In genomic region chr2:120731167-120731862, GRCm38 (mm10) we compare ENCODE assay signal across 8 mouse cellular contexts.
DNase-seq lines count a peak whose midpoint lies in the region; ATAC-seq lines count a peak whose summit lies in the region.

No protein-coding gene starts in this region.

- no peaks in the 10 kb centered on the region for H3K9me3 ChIP-seq in hindbrain, embryonic 13.5 days

- H3K27me3 ChIP-seq in hindbrain, embryonic 13.5 days: no peaks in the 10 kb centered on the region

- H3K4me3 ChIP-seq in hindbrain, embryonic 13.5 days: peak overlapping the region; percentile 93

- H3K27ac ChIP-seq in hindbrain, embryonic 13.5 days: peak overlapping the region; percentile 91

- peak; percentile 97 for DNase-seq in Muller cell, postnatal 12 days (ENCODE audit: inconsistent ontology term)
- peak; percentile 92 for DNase-seq in cerebellum, adult 9-11 months
- peak; percentile 76 to 88 for DNase-seq in frontal cortex, postnatal 10 days (ENCODE audit: low spot score in 2 of 2)
- DNase-seq in layer of hippocampus, postnatal 25 days (ENCODE audit: extremely low spot score in 1 of 2, low spot score in 1 of 2): peak; percentile 78 to 80
- DNase-seq in lung, postnatal 25 days (ENCODE audit: low spot score): peak; percentile 93
- peak; percentile 96 for DNase-seq in retina, embryonic 14.5 days (ENCODE audit: low spot score)
- peak; percentile 96 for DNase-seq in thymus, postnatal 4 days

- peaks cover 22% of the 10 kb centered on the region for H3K36me3 ChIP-seq in hindbrain, embryonic 13.5 days

- peaks cover 40% of the 10 kb centered on the region for H3K4me1 ChIP-seq in hindbrain, embryonic 13.5 days (replicated peaks)

- WGBS in hindbrain, embryonic 13.5 days: under 1% methylated on average over 61 of the region's 61 CpGs

- ATAC-seq in hindbrain, embryonic 13.5 days (ENCODE audit: low FRiP score): peak; percentile 99

- peak overlapping the region; percentile 94 for H3K4me2 ChIP-seq in hindbrain, embryonic 13.5 days

- peak overlapping the region; percentile 96 for H3K9ac ChIP-seq in hindbrain, embryonic 13.5 days

Comparison
In these comparisons a context has a peak if more than half of its experiments do, and no peak if none do; other contexts are left out.
1. Peak in every context shown above with its lines: DNase-seq, ATAC-seq, H3K4me3 ChIP-seq and H3K27ac ChIP-seq.